Mouse (Mus musculus) right cerebral cortex, postnatal 4 days (tissue): Measurements from ENCODE around the gene Gtf3c4.

ENCODE experiments used
- DNase-seq: peaks from one replicate; pipeline ENCODE4 v3.0.0-alpha.2; 2022

Gtf3c4 gene

DNA sequence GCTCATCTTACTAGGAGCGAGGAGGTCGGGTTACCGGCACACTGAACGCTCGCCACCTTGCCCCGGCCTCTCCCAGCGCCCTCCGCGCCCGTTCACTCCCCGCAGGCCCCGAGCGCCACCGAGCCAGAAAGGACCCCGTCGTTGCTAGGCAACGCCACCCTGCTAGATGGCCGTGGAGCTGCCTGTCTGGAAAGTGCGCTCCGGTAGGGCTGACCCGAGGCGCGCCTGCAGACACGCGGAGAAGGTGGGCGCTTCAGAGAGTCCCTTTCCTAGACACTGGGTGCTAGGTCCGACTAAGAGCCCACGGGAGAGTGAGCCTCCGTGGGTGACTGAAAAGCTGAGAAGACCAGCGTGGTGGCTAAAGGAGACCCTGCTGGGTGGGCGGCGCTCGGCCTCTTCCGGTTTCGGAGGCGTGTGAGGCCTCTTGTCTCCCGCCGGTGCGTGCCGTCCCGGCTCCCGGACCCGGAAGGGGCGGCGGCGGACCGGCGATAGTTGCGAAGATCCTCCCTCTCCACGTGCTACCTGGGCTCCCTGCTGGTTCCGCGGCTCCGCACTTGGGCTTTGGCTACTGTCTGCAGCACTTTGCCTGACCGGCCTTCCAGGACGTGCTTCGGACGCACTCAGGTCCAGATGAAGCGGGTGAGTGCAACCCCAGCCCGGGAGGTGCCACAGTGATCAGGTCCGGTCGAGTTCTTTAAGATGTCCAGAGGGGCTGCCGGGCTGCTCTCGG lies at the start of gene Gtf3c4, which contains the start of gene Ddx31:
Gene Gtf3c4 (minus strand): TSS at position 139 of the 730 bp plus-strand sequence.
Gene Ddx31 (plus strand): TSS at position 185 of the 730 bp plus-strand sequence.
- DNase-seq, result peak; percentile 96

DNA sequence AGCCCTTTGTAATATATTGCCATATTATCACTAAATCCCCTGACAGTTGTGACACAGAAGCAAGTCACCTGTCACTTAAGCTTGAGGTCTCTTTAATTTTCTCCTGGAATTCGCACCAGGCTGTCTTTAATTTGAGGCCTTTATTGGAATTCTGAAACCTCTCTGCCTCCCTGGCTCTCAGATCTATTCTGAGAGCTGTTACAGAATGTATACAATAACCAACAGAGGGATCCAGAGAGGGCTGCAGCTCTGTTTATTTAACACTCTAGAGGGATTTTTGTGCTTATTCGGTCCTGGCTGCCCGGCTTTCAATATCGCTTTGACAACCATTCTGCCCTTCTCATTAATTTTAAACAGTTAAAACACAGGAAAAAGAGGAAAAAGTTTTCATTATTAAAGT lies 44.8 kb upstream of the Gtf3c4 start:
- no peak for DNase-seq

DNA sequence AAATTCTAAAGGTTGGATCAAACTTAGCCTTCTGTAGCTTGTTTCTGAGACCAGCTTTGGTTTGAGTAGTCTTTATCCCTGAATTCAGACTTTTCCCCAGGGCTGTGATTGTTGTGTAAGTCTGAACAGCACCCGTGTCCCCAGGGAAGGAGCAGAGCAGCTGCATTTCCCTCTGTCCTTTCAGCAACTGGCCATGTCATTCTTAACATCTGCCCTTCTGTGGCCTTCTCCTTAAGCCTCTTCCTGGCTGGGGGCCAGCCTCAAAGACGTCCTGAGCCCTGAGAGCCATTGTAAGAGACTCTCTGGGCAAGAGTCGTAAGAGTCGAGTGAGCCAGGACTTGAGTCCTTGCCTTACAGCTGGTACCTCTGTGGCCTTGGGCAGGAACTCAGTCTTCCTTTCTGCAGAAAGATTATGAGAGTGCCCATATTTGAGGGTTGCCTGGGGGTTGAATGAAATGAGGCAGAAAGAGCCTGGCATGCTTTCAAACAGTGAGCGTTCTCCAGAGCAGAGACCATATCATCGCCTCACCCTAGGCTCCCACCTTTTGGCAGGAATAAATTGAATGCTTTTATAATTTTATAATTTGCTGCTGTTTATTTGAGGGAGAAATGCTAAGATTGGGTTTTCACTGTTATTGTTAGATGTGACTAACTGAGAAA lies 42.8 kb upstream of the Gtf3c4 start:
- DNase-seq, result no peak

DNA sequence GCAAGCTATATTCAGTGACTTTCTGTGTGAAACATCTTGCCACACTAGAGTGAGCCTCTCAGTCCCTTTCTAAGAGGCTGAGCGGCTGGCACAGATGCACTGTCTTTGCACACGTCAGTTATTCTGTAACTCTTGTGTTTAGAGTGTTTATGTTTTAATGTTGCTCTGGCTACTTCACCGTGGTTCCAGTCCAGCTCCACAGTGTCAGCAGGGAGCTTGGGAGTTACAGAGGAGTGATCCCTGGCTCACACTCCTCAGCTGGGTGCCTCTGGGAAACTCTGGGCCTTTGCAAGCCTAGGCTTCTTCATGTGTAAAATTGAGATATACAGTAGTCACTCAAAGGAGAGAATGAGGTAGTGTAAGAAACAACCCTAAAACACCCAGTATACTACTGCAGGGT lies 41.9 kb upstream of the Gtf3c4 start:
- DNase-seq, result no peak

DNA sequence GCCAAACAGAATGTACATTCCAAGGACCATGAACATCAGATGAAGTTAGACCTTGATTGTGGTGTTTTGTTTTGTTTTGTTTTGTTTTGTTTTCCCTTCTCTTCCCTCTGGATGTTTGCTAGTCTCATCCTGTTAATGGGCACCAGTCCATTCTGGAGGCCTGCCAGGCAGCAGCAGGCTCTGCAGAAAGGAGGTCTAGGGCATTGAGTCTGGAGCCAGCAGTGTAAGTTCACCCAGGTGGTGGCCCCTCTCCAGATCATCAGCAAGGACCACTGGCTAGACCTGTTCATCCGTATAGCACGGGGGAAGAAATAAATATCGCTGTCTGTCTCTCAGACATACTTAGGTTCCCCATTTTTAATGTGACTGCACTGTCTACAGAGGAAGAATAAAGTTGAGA lies 41.1 kb upstream of the Gtf3c4 start:
- DNase-seq, result peak; percentile 32

DNA sequence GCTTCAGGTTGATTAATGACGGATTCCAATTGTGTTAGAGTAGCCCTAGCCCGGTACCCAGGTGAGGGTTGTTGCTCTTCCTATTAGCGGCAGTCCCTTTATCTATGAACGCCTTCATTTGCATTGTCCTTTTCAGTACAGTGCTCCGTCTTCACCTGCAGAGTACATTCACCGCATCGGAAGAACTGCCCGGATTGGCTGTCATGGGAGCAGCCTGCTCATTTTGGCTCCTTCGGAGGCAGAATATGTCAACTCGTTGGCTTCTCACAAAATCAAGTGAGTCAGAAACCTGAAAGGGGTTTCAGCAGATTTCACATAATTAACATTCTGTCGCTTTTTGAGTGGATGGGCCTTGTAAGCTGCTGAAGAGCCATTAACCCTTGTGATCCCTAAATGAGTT lies 35.4 kb upstream of the Gtf3c4 start:
- DNase-seq, result no peak

DNA sequence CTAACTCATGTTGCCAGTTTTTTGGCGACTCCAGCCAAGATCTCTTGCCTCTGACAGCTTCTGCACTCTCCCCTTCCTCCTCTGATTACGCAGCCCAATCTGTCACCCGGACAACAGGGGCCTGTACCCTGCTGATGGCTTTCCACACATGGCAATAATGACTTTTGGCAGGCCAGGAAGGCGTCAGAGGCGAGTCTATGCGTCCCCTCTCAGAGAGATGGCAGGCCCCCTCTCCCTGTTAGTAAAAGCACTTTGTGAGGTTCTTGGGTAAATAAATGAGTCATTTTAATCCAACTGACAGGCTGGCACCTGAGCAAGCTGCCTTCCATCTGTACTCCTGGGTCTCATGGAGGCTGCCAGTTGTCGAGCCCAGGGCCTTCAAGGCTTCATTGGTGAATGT lies 27.3 kb upstream of the Gtf3c4 start:
- DNase-seq, result no peak

DNA sequence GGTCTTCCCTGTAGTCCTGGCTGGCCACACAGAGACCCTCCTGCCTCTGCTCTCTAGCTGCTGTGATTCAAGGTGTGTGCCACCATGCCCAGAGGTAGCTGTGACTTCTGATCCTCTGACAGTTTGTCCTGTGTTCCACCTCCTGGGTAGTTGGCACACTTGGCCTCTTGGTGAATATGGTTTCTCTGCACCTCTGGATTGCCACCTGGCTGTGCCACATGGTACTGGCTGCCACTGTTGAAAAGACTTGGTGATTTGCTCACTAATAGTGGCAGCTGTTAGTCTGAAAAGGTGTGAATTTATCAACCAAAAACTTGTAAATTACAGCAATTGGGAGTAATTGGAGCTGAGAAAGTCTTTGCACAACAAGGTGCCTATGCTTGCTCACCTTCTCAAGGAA lies 23.7 kb upstream of the Gtf3c4 start:
- no peak for DNase-seq

DNA sequence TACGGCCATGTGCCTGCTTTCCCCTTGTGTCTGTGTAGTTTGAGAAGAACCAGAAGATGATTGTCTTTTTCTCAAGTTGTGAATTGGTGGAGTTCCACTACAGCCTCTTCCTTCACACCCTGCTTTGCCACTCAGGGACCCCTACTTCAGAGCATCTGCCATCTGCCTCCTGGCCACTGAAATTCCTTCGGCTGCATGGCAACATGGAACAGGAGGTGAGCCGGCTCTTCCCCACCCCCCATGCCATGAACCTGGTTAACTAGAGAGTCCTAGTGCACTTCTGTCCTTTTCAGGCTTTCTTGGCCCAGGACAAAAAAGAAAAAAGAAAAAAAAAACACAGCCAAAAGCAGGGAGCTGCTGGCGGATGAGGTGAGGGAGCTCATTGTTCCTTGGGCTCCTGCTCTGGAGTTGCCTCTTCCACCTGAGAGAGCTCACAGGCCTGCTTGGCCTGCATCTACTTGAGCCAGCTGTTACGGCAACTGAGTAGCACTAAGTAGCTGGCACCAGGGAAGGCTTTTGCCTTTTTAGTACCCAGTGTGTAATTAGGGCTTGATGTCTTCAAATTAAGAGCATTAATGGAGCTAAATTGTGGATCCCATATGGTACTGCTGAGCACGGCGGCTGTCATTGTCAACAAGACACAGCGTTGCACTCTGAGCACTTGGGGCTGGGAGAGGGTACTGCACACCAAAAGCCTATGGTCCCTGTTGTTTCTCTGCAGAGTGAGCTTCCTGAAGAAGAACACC lies 20.7 kb upstream of the Gtf3c4 start:
- DNase-seq, result no peak

DNA sequence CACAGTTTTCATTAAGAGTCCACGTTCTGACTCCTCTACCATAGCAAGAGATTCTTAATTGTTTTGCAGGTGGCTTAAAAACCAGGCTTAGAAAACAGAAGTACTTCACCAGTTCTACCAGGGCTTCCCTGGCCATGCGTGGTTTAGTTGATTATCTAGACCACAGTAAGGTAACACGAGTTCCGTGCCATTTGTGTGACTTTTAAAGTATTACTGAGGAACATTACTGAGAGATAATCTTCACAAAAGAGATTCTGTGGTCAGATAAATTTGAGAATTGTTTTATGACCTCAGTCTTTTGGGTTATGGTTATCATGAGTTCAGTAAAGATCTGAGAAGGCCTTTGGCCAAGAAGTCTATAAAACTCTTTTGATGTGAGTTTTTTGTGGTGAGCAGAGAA lies 19.1 kb upstream of the Gtf3c4 start:
- DNase-seq, result no peak

DNA sequence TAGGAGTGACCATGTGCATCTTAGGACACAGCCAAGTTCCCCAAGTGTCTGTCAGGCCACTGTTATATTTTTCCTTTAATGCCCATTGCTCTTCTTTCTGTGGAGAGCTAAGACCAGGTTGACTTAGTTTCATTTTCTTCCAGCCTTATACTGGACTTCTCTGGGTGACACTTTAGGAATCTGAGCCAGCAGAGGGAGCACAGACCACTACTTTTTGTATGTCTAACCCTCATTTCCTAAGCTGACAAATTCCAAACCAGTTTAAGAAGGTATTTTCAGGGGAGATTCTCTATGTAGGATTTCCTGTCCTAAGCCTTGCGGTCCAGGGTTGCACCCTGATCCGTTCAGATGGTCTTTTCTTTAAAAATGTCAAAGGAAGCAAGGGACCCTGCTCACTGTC lies 15.6 kb upstream of the Gtf3c4 start:
- DNase-seq, result no peak

DNA sequence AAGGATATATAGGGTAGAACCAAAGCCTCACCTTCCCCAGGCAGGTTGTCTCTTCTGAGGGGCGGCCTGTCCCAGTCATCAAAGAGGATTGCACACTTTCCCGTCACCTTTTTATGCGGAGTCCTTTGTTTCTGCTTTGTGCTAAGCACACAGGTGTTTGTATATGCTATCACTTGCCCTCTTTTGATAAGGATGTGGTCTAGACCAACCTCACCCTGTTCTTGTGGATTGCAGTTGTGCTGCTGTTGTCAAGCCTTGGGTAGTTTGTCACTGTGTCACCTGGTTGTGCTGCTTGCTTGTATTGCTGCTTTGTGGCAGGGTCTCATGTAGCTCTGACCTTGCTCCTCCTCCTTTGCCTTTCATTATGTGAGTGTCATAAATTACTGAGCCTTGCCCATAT lies 12.4 kb upstream of the Gtf3c4 start:
- DNase-seq, result no peak

DNA sequence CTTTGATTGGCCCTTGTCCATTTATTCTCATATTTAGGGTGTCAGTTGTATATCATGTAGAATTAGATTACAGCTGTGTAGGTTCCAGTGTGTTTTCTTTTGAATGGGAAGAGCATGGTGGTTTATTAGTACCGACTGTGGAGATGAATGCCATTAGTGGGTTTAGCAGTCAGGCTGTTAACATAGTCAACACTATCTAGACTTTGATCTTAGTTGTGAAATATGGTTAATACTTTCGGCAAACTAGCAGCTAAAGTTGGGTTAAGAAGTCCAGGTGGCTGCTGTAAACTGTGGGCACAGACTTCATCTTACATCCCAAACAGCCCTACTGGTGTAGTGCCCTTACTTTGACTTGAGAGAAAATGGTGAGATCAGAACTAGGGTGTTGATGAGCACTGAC lies 8.7 kb upstream of the Gtf3c4 start:
- DNase-seq, result no peak

DNA sequence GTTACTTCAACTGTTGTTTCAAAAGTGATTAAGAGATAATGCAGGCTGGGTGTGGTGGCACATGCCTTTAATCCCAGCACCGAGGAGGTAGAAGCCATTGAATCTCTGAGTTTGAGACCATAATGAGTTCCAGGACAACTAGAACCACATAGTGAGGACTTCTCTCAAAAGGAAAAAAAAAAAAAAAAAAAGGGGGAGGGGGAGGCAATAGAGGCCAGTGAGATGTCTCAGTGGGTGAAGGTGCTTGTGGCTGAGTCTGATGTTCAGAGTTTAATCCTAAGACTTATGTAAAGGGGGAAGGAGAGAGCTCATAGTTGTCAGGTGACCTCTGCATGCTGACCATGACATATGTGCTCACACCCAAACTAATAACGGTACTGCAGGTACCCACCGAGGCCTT lies 1.9 kb upstream of the Gtf3c4 start:
- no peak for DNase-seq

DNA sequence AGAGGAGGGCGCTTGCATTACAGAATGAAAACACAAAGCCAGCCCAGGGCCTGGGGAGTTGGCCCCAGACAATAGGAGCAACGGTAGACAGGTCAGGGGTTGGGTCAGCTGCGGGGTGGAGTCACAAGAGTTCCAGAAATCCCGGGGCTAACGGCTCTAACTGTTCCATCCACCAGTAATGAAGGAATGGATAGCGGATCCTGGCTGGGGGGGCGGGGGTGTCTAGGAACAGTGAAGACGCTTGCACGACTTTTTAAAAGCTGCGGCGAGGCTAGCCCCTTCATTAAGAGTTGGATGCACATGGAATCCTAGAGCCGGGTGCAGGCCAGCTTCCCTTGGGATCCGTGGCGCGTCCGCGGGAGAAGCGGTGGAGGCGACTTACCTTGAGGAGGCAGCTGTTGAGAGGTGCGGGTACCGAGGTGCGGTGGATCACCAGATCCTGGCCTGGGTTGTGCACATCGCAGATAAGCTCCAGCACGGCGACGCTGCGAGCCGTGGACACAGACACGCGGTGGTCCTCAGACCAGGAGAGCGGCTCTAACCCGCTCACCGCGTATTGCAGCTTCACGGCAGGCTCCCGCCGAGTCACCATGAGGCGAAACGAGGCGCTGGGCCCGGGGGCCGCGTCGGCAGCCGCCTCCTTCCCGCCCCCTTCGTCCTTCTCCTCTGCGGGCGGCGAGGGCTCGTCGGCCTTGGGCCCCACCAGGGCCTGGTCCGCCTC lies 499 bp downstream of the Gtf3c4 start:
- no peak for DNase-seq

DNA sequence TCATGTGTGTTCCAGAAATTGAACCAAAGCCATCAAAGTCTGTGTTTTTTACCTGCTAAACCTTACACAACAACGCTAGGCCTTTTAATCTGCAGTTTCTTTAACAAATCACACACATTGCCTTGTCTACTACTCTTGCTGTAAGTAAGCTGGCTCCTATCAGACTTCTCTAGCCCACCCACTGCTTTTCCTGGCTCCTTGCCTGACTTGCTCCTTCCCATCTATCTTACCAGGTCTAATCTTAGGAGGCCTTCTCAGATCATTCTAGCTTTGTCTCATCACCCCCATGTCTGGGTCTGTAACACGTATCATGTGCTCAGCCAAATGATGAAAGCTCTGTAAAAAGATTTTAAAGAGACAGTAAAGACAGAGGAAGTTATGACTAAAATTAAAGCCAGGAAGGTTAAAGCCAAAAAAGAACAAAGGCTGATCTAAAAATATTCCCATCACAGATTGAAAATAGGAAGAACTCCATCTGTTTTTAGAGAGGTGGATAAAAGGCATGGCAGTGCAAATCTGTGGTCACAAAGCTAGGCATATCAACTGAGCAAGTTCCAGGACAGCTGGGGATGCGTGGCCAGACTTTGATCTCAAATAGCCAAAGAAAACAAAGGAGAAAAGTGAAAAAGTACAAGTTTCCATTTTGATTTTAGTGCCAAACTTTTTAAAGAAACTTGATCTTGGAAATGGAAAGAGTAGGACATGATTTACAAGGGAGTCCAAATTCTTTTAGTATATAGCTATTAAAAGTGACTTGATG lies 3.8 kb downstream of the Gtf3c4 start:
- DNase-seq, result no peak

DNA sequence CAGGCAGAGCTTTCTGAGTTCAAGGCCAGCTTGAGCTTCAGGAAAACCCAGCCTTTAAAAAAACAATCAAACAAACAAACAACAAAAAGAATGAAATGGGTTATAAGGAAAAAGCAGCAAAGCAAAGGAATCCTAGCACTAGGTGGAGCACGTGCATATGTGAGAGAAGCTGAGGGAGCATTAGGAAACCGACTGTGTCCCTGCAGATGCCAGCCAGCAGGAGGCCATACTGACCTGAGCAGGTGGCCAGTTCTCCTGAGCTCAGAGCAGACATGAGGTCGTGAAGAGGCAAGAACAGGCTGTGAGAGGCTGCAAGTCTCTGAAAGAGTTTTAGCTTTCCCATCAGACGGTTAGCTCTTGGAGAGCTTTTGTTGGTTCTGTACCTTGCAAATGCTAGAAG lies 10.9 kb downstream of the Gtf3c4 start:
- no peak for DNase-seq

DNA sequence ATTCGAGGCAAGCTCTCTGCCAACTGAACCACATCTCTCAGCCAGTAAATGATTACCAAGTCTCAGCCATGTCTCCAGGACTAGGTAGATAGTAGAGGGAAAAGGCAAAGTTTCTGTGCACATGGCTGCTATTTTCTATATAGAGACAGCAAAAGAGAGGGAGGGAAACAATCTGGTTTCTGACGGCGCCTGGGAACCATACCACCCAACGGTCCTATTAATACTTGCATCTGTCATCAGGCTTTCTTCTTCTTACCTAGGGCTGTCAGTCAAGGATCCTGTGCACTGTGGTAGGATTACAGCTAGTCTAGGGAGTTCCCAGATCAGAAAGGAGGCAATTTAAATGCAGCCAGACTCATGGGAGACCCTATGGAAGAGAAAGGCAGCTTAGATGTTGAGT lies 21.3 kb downstream of the Gtf3c4 start:
- peak; percentile 40 for DNase-seq

DNA sequence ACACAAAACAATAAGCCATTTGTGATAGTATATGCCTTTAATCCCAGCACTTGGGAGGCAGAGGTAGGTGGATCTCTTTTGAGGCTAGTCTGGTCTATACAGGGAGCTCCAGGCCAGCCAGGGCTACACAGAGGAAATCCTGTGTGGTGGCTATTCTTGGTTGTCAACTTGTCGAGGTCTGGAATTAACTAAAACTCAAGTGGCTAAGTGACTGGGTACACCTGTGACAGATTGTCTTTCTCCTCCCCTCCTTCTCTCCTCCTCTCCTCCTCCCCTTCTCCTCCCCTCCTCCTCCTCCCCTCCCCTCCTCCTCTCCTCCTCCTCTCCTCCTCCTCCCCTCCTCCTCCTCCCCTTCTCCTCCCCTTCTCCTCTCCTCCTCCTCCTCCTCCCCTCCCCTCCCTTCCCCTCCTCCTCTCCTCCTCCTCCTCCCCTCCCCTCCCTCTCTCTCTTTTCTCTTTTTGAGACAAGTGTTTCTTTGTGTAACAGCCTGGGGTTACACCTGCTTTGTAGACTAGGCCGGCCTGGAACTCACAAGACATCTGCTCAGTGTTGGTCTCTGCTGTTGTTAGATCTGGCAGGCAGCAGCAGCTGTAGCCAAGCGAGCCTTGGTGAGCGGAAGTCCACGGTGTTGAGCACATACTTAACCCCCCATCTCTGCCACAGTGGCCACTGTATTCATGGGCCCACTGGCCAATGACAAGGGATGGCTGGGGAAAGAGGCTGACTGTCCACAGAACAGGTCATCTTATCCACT lies 29.7 kb downstream of the Gtf3c4 start:
- DNase-seq, result no peak

DNA sequence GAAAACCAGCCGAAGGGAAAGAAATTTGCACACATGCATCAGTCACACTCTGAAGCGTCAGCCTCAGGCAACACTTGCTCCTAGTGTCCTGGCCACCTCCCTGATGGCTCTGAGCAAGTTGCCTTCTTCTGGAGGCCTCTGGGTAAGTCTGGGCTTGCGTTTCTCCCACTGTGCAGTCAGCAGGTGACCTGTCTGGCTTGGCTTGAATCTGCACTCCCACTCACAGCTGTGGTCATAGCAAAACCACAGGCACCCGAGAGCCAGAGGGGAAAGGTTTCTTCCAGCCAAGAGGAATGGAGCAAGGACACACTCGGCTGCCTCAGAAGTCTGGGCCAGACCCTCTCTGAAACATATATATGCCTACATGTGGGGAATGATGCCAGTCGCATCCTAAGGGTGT lies 31.3 kb downstream of the Gtf3c4 start:
- no peak for DNase-seq

DNA sequence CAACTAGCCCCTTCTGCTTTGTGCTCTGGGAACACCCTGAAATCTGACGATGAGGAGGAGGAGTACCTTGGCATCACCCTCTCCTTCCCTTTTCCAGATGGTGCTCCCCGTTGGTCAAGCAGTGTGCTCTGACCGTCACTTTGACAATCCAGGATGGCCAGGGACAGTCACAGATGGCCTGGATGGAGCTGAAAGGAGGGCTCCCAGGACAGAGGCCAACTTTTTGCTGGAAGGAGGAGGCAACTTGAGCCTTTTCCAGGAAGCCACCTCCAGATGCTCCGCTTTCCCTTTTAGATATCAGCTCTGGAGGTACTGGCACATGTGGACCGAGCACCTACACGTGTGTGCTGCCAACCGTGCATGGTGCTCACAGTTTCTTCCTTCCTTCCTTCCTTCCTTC lies 36.8 kb downstream of the Gtf3c4 start:
- no peak for DNase-seq

DNA sequence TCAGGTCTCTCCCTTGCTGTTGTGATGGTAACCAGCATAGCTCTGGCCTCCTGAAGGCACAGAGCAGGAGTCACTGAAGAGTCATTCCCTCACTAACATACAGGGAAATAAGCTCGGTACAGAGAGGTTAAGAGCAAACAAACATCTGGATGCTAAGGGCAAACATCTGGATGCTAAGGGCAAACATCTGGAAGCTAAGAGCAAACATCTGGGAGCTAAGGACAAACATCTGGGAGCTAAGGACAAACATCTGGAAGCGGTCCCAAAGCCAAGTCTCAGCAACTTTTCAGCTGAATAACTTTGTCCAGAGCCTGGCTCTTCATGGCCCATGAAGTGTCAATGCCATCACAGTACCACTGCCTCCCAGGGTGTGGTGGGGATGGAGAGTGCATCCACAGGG lies 40.6 kb downstream of the Gtf3c4 start:
- DNase-seq, result no peak
